Mouse (Mus musculus) C2C12 (cell line): ENCODE measurements at regions not wholly inside any gene's neighbourhood (a gene's known extent, or its start where the extent isn't known, plus 50 kb on each side); places are given as distances from the start of the nearest gene placed in this dataset.

Experiments used
- CTCF ChIP-seq: IDR thresholded peaks from one replicate; pipeline ENCODE4 v1.5.1; 2011; ENCODE audit not compliant: control insufficient read depth, insufficient read depth, insufficient read length
- MAX ChIP-seq: IDR thresholded peaks from one replicate; pipeline ENCODE4 v1.6.1; 2011; ENCODE audit warnings: mild to moderate bottlenecking, control low read depth

GRCm38 (mm10) chr12:9518782-9519181 lies 51.1 kb upstream of the Osr1 start:
- TF ChIP-seq CTCF, result no peak
- TF ChIP-seq MAX, result no peak
